Mouse (Mus musculus): ENCODE measurements around the gene Spdye4a.

The Spdye4a gene

GRCm38 (mm10) chr5:143226790-143227189, at the start of gene Spdye4a:
Gene Spdye4a (minus strand): TSS chr5:143226890.
- in situ Hi-C loops (cut with MboI, MseI): loop anchor here in 1 of 2 experiments (10.0 kb wide), 1 partner anchor 1412 kb away; no protein-coding TSS in a partner anchor

GRCm38 (mm10) chr5:143275761-143276160, 49.1 kb upstream of the Spdye4a start:
- in situ Hi-C loops (cut with MboI, MseI): no loop called here

GRCm38 (mm10) chr5:143272540-143273330, 46.0 kb upstream of the Spdye4a start:
- in situ Hi-C loops (cut with MboI, MseI): no loop called here

GRCm38 (mm10) chr5:143272108-143272507, 45.4 kb upstream of the Spdye4a start:
- in situ Hi-C loops (cut with MboI, MseI): no loop called here

- in situ Hi-C loops (cut with MboI, MseI): no loop called here
Observed at GRCm38 (mm10) chr5:143271642-143272041, 45.0 kb upstream of the Spdye4a start.

GRCm38 (mm10) chr5:143270151-143270519, 43.4 kb upstream of the Spdye4a start:
- in situ Hi-C loops (cut with MboI, MseI): no loop called here

- in situ Hi-C loops (cut with MboI, MseI): no loop called here
Observed at GRCm38 (mm10) chr5:143269363-143270150, 42.9 kb upstream of the Spdye4a start, which contains the start of gene Zfp316. Gene Zfp316 (minus strand): TSS chr5:143270022.

- in situ Hi-C loops (cut with MboI, MseI): no loop called here
Observed at GRCm38 (mm10) chr5:143268985-143269362, 42.3 kb upstream of the Spdye4a start.

GRCm38 (mm10) chr5:143266794-143267193, 40.1 kb upstream of the Spdye4a start:
- in situ Hi-C loops (cut with MboI, MseI): no loop called here

GRCm38 (mm10) chr5:143265409-143265808, 38.7 kb upstream of the Spdye4a start:
- in situ Hi-C loops (cut with MboI, MseI): no loop called here

- in situ Hi-C loops (cut with MboI, MseI): no loop called here
Observed at GRCm38 (mm10) chr5:143264689-143265088, 38.0 kb upstream of the Spdye4a start.

- in situ Hi-C loops (cut with MboI, MseI): no loop called here
Observed at GRCm38 (mm10) chr5:143261636-143262035, 34.9 kb upstream of the Spdye4a start.

GRCm38 (mm10) chr5:143255802-143256201, 29.1 kb upstream of the Spdye4a start:
- in situ Hi-C loops (cut with MboI, MseI): no loop called here

- in situ Hi-C loops (cut with MboI, MseI): no loop called here
Observed at GRCm38 (mm10) chr5:143255131-143255519, 28.4 kb upstream of the Spdye4a start.

- in situ Hi-C loops (cut with MboI, MseI): no loop called here
Observed at GRCm38 (mm10) chr5:143254487-143255130, 27.9 kb upstream of the Spdye4a start.

- in situ Hi-C loops (cut with MboI, MseI): no loop called here
Observed at GRCm38 (mm10) chr5:143253881-143254486, 27.3 kb upstream of the Spdye4a start.

GRCm38 (mm10) chr5:143253186-143253880, 26.6 kb upstream of the Spdye4a start:
- in situ Hi-C loops (cut with MboI, MseI): no loop called here

- in situ Hi-C loops (cut with MboI, MseI): no loop called here
Observed at GRCm38 (mm10) chr5:143252791-143253185, 26.1 kb upstream of the Spdye4a start.

GRCm38 (mm10) chr5:143252039-143252438, 25.3 kb upstream of the Spdye4a start:
- in situ Hi-C loops (cut with MboI, MseI): no loop called here

- in situ Hi-C loops (cut with MboI, MseI): no loop called here
Observed at GRCm38 (mm10) chr5:143244926-143245325, 18.2 kb upstream of the Spdye4a start.

- in situ Hi-C loops (cut with MboI, MseI): no loop called here
Observed at GRCm38 (mm10) chr5:143236036-143236435, 9.3 kb upstream of the Spdye4a start.

All from T-helper 17 cell (primary cell).